Mouse (Mus musculus): ENCODE measurements around the gene Itln1.

GRCm38 (mm10) chr1:171558898-171559297, 23.8 kb upstream of the Itln1 start, which contains the start of gene Cd244a:
- no peak for TF ChIP-seq CTCF (IDR thresholded peaks at IDR 0.05; ENCODE audit: borderline replicate concordance, extremely low read depth, insufficient read depth, insufficient read length)
- TF ChIP-seq POLR2A (IDR thresholded peaks at IDR 0.05; ENCODE audit: borderline replicate concordance, extremely low read depth, insufficient read depth, insufficient read length, poor library complexity, severe bottlenecking), result no peak
